Mouse (Mus musculus): ENCODE measurements around the gene Gm20390. TPM values are rescaled to one million over a fixed set of nuclear protein-coding genes. Genes with fewer than 3 reads are reported as not detected.
A peak's percentile ranks its signal among the peaks of the same experiment; 100 is the strongest.

Gene Gm20390
- polyA plus RNA-seq, 1 experiment, result 222 TPM

GRCm38 (mm10) chr11:93907839-93908238 is 60.3 kb downstream of the Gm20390 start:
- no peak overlapping the region for H3K4me3 ChIP-seq (ENCODE audit: insufficient read depth, low read length)
- H3K4me1 ChIP-seq (ENCODE audit: control insufficient read depth, insufficient read depth, low read length), result no peaks in the 10 kb centered on the region
- H3K27ac ChIP-seq (ENCODE audit: insufficient read depth, low read length), result 0 out of 2 replicates have a peak overlapping the region, but pooled peaks have one; percentile 6
- TF ChIP-seq CTCF (IDR thresholded peaks at IDR 0.05; ENCODE audit: borderline replicate concordance, insufficient read depth, low read length) (no peak), POLR2A (IDR thresholded peaks at IDR 0.05; ENCODE audit: low read depth, low read length) (no peak)

- TF ChIP-seq POLR2A (IDR thresholded peaks at IDR 0.05; ENCODE audit: low read depth, low read length) (no peak), CTCF (IDR thresholded peaks at IDR 0.05; ENCODE audit: borderline replicate concordance, insufficient read depth, low read length) (no peak)
- H3K27ac ChIP-seq (ENCODE audit: insufficient read depth, low read length), result no peak overlapping the region
These were observed 61.3 kb downstream of the Gm20390 start for GRCm38 (mm10) chr11:93906834-93907233.

More at GRCm38 (mm10) chr11:93906834-93907233, 61.3 kb downstream of the Gm20390 start:
- H3K4me3 ChIP-seq (ENCODE audit: insufficient read depth, low read length), result no peak overlapping the region
- H3K4me1 ChIP-seq (ENCODE audit: control insufficient read depth, insufficient read depth, low read length), result no peaks in the 10 kb centered on the region

Other genes with a start within 250 kb of the Gm20390 start
- 30.3 and 33.8 TPM in 2 replicates for gene Utp18, start 82.5 kb downstream of the Gm20390 start, polyA plus RNA-seq (2011; ENCODE audit: insufficient read length, low read depth, missing spikeins)
- gene Mbtd1, start 82.4 kb downstream of the Gm20390 start, polyA plus RNA-seq (2011; ENCODE audit: insufficient read length, low read depth, missing spikeins), result 19.7 and 41.5 TPM in 2 replicates
- gene Nme2, start 12.0 kb downstream of the Gm20390 start, polyA plus RNA-seq (2011; ENCODE audit: insufficient read length, low read depth, missing spikeins), result 571 and 736 TPM in 2 replicates
- gene Nme1, start 228 bp upstream of the Gm20390 start, polyA plus RNA-seq (2011; ENCODE audit: insufficient read length, low read depth, missing spikeins), result 37.8 and 43.2 TPM in 2 replicates
- gene Spag9, start 27.8 kb upstream of the Gm20390 start, polyA plus RNA-seq (2011; ENCODE audit: insufficient read length, low read depth, missing spikeins), result 93.7 and 103 TPM in 2 replicates
- 33.3 and 33.9 TPM in 2 replicates for gene Tob1, start 243.2 kb upstream of the Gm20390 start, polyA plus RNA-seq (2011; ENCODE audit: insufficient read length, low read depth, missing spikeins)